Mouse (Mus musculus) ES-E14 (cell line): ENCODE data around the gene Stx12. TPM values are rescaled to one million over a fixed set of nuclear protein-coding genes. Genes with fewer than 3 reads are reported as not detected.

ENCODE experiments used
- DNase-seq: peaks from one replicate; pipeline ENCODE4 v3.0.0-alpha.2; 2013; ENCODE audit warnings: low read depth, low spot score
- H3K27ac ChIP-seq: 2 replicates; pipeline ENCODE4 v1.5.1; 2012; ENCODE audit warnings: low read depth, mild to moderate bottlenecking, low read length, moderate library complexity, mixed read lengths; ENCODE audit not compliant: poor library complexity, insufficient read depth, severe bottlenecking
- H3K36me3 ChIP-seq: 2 replicates; pipeline ENCODE4 v1.6.1; 2012; ENCODE audit warnings: mild to moderate bottlenecking, low read length, moderate library complexity, mixed read lengths; ENCODE audit not compliant: control insufficient read depth, poor library complexity, insufficient read depth, severe bottlenecking
- H3K4me1 ChIP-seq, 2 experiments: fragments of 150-350 bp in 1 of 2; sonication (generic) in 1 of 2; 2 replicates each; pipeline ENCODE4 v1.6.1; 2012; ENCODE audit warnings: low read length in 2 of 2, mild to moderate bottlenecking in 1 of 2, mixed read lengths in 1 of 2; ENCODE audit not compliant: control insufficient read depth in 2 of 2, insufficient read depth in 2 of 2, poor library complexity in 1 of 2
- H3K4me3 ChIP-seq, 2 experiments: fragments of 150-350 bp in 1 of 2; sonication (generic) in 1 of 2; 2 replicates each; pipeline ENCODE4 v1.5.1; 2012; ENCODE audit warnings: low read length in 2 of 2, low read depth in 1 of 2, mild to moderate bottlenecking in 1 of 2, mixed read lengths in 1 of 2; ENCODE audit not compliant: insufficient read depth in 1 of 2, poor library complexity in 1 of 2, severe bottlenecking in 1 of 2
- H3K9ac ChIP-seq: 2 replicates; pipeline ENCODE4 v1.6.1; 2012; ENCODE audit warnings: low read depth, mild to moderate bottlenecking, low read length, mixed read lengths; ENCODE audit not compliant: poor library complexity, insufficient read depth, severe bottlenecking
- H3K9me3 ChIP-seq: fragments of 150-350 bp; sonication (generic); 2 replicates; pipeline ENCODE4 v1.6.1; 2012; ENCODE audit warnings: low read depth, mild to moderate bottlenecking, low read length; ENCODE audit not compliant: control insufficient read depth, insufficient read depth
- CHD2 ChIP-seq: IDR thresholded peaks from 2 replicates; pipeline ENCODE4 v1.6.1; 2014; ENCODE audit warnings: mild to moderate bottlenecking, low read depth, low read length, inconsistent platforms
- HCFC1 ChIP-seq: IDR thresholded peaks from 2 replicates; pipeline ENCODE4 v1.6.1; 2012; ENCODE audit warnings: low read length, inconsistent platforms, borderline replicate concordance; ENCODE audit not compliant: insufficient read depth
- MAFK ChIP-seq: IDR thresholded peaks from 2 replicates; pipeline ENCODE4 v1.6.1; 2014; ENCODE audit warnings: mild to moderate bottlenecking, low read depth, low read length, inconsistent platforms; ENCODE audit not compliant: insufficient read depth
- ZC3H11A ChIP-seq: IDR thresholded peaks from 2 replicates; pipeline ENCODE4 v1.6.1; 2012; ENCODE audit warnings: low read depth, mild to moderate bottlenecking, inconsistent platforms, low read length, borderline replicate concordance
- ZNF384 ChIP-seq: IDR thresholded peaks from 2 replicates; pipeline ENCODE4 v1.6.1; 2012; ENCODE audit warnings: low read depth, low read length, inconsistent platforms
- in situ Hi-C, 2 experiments: fragments of 600-800 bp; cut with MboI; formaldehyde crosslinking; loops; one replicate each; pipeline ENCODE4 v1.15.1; 2025; ENCODE audit warnings: low sequenced_read_pairs in 2 of 2, inconsistent platforms in 1 of 2; ENCODE audit not compliant: unreplicated experiment in 2 of 2
- total RNA-seq: library from RNA; depleted of rRNA; stranded (reverse); fragments of 300-350 nt; gene quantifications from 2 replicates; pipeline ENCODE4 v1.2.3, GENCODE M21; 2012

The Stx12 gene
- total RNA-seq, 1 experiment = 27.6 TPM

DNA sequence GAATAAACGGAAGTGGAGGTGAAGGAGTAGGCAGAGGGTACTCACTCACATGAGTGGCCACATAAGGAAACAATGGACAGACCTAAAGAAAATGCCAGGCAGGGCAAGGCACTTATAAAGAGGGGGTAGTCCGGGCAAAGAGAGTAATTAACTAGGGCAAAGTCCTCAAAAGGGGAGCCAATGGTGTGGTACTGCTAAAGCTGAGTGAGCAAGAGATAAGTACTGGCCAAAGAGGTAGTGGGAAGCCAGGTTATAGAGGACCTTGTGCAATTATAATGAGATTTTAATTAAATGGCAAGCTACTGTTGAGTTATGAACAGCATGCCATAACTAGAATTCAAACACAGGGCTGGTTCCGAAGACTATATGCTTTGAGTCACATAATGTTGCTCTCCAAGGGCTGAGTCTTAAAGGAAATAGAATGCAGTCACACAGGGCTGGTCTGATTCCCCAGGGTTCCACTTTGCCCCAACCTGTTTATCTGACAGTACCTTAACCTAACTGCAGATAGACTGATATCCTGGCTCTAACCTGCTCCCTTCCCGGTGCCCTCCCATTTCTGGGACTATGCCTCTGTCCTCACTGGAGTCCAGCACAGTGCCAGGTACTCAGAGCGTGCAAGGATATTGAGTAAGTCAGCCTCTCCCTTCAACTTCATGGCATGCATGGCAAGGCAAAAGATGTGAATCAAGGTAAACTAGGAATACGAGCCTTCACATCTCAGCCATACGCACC is 9.8 kb downstream of the Stx12 start:
- no peak for TF ChIP-seq MAFK
- no peak overlapping the region for H3K4me3 ChIP-seq
- in situ Hi-C loops = no loop called here
- H3K27ac ChIP-seq = no peak overlapping the region
- H3K36me3 ChIP-seq = no peaks in the 10 kb centered on the region
- no peak for DNase-seq
- no peak overlapping the region for H3K9ac ChIP-seq
- no peaks in the 10 kb centered on the region for H3K9me3 ChIP-seq
- peaks cover 0 to 2% of the 10 kb centered on the region in 2 experiments; a peak in 1 of 4 replicates for H3K4me1 ChIP-seq

DNA sequence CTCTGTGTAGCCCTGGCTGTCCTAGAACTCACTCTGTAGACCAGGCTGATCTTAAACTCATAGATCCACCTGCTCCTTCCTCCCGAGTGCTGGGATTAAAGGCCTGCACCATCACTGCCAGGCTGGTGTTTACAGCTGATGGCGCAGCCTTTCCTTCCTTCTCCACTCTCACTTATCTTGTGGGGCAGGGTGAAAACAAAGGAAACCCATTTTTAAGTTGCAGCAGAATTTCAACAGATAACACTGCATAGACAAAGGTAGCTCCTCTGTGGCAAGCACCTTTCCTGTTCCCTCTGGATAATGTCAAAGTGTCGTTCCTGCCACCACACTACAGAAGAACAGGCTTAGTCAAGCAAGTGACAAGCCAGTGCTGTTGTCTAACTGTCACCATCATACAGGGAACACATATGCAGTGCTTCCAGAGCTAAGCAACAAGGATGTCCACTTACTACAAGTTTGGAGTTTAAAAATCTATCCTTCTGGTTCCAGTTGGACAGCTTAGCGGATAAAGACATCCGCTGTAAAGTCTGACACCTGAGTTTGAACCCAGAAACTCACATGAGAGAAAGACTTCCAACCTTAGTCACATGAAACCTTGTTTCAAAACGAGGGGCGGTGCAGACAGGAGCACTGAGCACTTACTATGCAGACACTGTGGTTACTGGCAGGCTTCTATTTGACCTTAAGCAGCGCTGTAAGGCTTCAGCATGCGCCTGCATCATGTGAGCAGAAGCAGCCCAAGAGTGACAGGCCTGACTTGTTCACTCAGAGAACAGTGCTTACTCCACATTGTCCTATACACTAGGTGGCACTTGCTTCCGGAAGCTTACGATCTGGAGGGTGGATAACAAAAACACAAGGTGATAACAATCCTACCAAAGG is 10.6 kb downstream of the Stx12 start:
- TF ChIP-seq ZC3H11A (no peak), HCFC1 (no peak), ZNF384 (no peak), MAFK (no peak), CHD2 (no peak)
- no peak for DNase-seq
- H3K9ac ChIP-seq = no peak overlapping the region
- H3K27ac ChIP-seq = no peak overlapping the region
- H3K4me1 ChIP-seq = peaks cover 0 to 2% of the 10 kb centered on the region in 2 experiments; a peak in 1 of 4 replicates
- no peak overlapping the region for H3K4me3 ChIP-seq
- in situ Hi-C loops = no loop called here
- H3K36me3 ChIP-seq = 0 out of 2 replicates have a peak, but pooled peaks cover under 1% of the 10 kb centered on the region
- no peaks in the 10 kb centered on the region for H3K9me3 ChIP-seq

DNA sequence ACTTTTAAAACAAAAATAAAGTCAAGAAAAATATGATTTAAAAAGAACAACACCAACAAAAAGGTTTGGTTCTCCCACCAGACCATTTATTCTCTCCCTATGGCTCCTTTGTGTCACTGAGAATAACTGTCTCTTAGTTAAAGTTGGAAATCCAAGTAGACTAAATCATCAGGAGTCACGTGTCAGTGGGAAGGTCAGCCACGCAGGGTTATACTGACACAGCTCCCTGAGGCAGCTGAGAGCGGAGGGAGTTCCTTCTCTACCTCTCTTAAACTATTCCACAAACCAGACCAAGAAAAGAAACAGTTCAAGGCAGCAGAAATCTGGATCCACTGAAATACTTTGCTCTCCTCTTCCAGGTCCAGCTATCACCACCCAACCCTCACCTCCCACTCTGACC is 13.2 kb downstream of the Stx12 start:
- no peak overlapping the region for H3K4me3 ChIP-seq
- H3K9ac ChIP-seq = no peak overlapping the region
- peaks cover 0 to 2% of the 10 kb centered on the region in 2 experiments; a peak in 1 of 4 replicates for H3K4me1 ChIP-seq
- TF ChIP-seq HCFC1 (no peak), ZC3H11A (no peak), ZNF384 (no peak), CHD2 (no peak), MAFK (no peak)
- no peak for DNase-seq
- no peaks in the 10 kb centered on the region for H3K9me3 ChIP-seq
- in situ Hi-C loops = no loop called here
- H3K36me3 ChIP-seq = peaks cover 9% of the 10 kb centered on the region
- H3K27ac ChIP-seq = no peak overlapping the region

DNA sequence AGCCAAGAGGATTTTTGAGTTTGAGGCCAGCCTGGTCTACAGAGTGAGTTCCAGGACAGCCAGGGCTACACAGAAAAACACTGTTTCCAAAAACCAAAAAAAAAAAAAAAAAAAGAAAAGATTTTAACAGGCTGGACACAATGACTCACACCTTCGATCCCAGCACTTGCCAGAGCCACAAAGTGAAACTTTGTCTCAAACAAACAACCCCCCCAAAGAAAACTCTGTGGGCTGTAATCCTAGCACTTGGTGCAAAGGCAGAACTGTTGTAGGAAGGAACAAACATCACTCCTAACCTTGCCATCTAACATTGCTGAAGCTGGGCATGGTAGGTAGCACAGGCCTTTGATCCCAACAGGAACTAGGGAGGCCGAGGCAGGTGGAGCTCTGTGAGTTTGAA is 19.5 kb downstream of the Stx12 start:
- Histone ChIP-seq H3K9ac (no peak overlapping the region), H3K27ac (no peak overlapping the region), H3K4me3 (no peak overlapping the region), H3K36me3 (peaks cover 12% of the 10 kb centered on the region), H3K4me1 (no peaks in the 10 kb centered on the region), H3K9me3 (no peaks in the 10 kb centered on the region)
- TF ChIP-seq MAFK (no peak), ZNF384 (no peak), ZC3H11A (no peak), HCFC1 (no peak), CHD2 (no peak)
- DNase-seq = no peak
- in situ Hi-C loops = no loop called here
